In genomic region chr10:13982769-13983381, GRCm38 (mm10) we compare ENCODE assay signal across 8 mouse cellular contexts. TPM values are rescaled to one million over a fixed set of nuclear protein-coding genes. Genes with fewer than 3 reads are reported as not detected.
DNase-seq lines count a peak whose midpoint lies in the region; ATAC-seq and TF ChIP-seq lines count a peak whose summit lies in the region.

No protein-coding gene starts in this region.

- no peak for DNase-seq in ES-E14 (ENCODE audit: low read depth, low spot score)
- DNase-seq in cerebellum, adult 9-10 months, result peak; percentile 57
- peak; percentile 64 to 65 for DNase-seq in frontal cortex, postnatal 10 days (ENCODE audit: low spot score in 2 of 2)
- peak; percentile 75 for DNase-seq in hindbrain, embryonic 11.5 days (ENCODE audit: low spot score)
- DNase-seq in layer of hippocampus, postnatal 25 days (ENCODE audit: extremely low spot score in 1 of 2, low spot score in 1 of 2), result peak; percentile 42 to 47
- DNase-seq in lung, postnatal 10 days, result peak; percentile 88
- DNase-seq in ovary, postnatal 10 days (ENCODE audit: low spot score), result peak; percentile 37
- DNase-seq in thymus, postnatal 0 days (ENCODE audit: low spot score), result peak; percentile 95

- peak overlapping the region; percentile 66 to 74 for H3K4me3 ChIP-seq in ES-E14 (ENCODE audit: insufficient read depth in 1 of 2, low read depth in 1 of 2, low read length in 2 of 2, poor library complexity in 1 of 2, severe bottlenecking in 1 of 2)
- H3K4me3 ChIP-seq in hindbrain, embryonic 11.5 days (ENCODE audit: low read depth, low read length), result peak overlapping the region; percentile 53

- H3K9ac ChIP-seq in ES-E14 (ENCODE audit: insufficient read depth, low read depth, low read length, poor library complexity, severe bottlenecking), result peak overlapping the region; percentile 50
- H3K9ac ChIP-seq in hindbrain, embryonic 11.5 days (ENCODE audit: low read depth, low read length), result peak overlapping the region; percentile 86

- H3K27me3 ChIP-seq in hindbrain, embryonic 11.5 days (ENCODE audit: control insufficient read depth, insufficient read depth, low read length), result no peaks in the 10 kb centered on the region

- no peaks in the 10 kb centered on the region for H3K36me3 ChIP-seq in ES-E14 (ENCODE audit: control insufficient read depth, insufficient read depth, low read length, poor library complexity, severe bottlenecking)
- no peaks in the 10 kb centered on the region for H3K36me3 ChIP-seq in hindbrain, embryonic 11.5 days (ENCODE audit: control insufficient read depth, insufficient read depth, low read length)

- no peaks in the 10 kb centered on the region for H3K9me3 ChIP-seq in ES-E14 (ENCODE audit: control insufficient read depth, insufficient read depth, low read depth, low read length)
- H3K9me3 ChIP-seq in hindbrain, embryonic 11.5 days (ENCODE audit: control insufficient read depth, low read length), result no peaks in the 10 kb centered on the region

- peaks cover 0 to 2% of the 10 kb centered on the region in 2 experiments; a peak in 1 of 4 replicates for H3K4me1 ChIP-seq in ES-E14 (ENCODE audit: control insufficient read depth in 2 of 2, insufficient read depth in 2 of 2, low read length in 2 of 2, poor library complexity in 1 of 2)
- no peaks in the 10 kb centered on the region for H3K4me1 ChIP-seq in hindbrain, embryonic 11.5 days (replicated peaks; ENCODE audit: control insufficient read depth, insufficient read depth, low read length)

- in situ Hi-C loops in ES-E14 (cut with MboI; ENCODE audit: low sequenced_read_pairs in 2 of 2, unreplicated experiment in 2 of 2), result no loop called here

- peak overlapping the region; percentile 87 for H3K4me2 ChIP-seq in hindbrain, embryonic 11.5 days (replicated peaks; ENCODE audit: low read depth, low read length)

- H3K27ac ChIP-seq in ES-E14 (ENCODE audit: insufficient read depth, low read depth, low read length, poor library complexity, severe bottlenecking), result peak overlapping the region; percentile 29; the same call in 1 of the 2 replicates
- peak overlapping the region; percentile 82 for H3K27ac ChIP-seq in hindbrain, embryonic 11.5 days (ENCODE audit: low read depth, low read length)

- WGBS in hindbrain, embryonic 11.5 days, result 1% methylated on average over 34 of the region's 34 CpGs

- peak; percentile 89 for ATAC-seq in hindbrain, embryonic 11.5 days (ENCODE audit: low FRiP score)

TF ChIP-seq in ES-E14, 5 proteins besides CTCF, POLR2A, EP300 and RAD21:
- TF ChIP-seq HCFC1 (IDR thresholded peaks at IDR 0.05; ENCODE audit: borderline replicate concordance, insufficient read depth, low read length), result no peak
- no peak for TF ChIP-seq MAFK (IDR thresholded peaks at IDR 0.05; ENCODE audit: insufficient read depth, low read depth, low read length)
- no peak for TF ChIP-seq ZC3H11A (IDR thresholded peaks at IDR 0.05; ENCODE audit: borderline replicate concordance, low read depth, low read length)
- TF ChIP-seq CHD2 (IDR thresholded peaks at IDR 0.05; ENCODE audit: low read depth, low read length), result no peak
- TF ChIP-seq ZNF384 (IDR thresholded peaks at IDR 0.05; ENCODE audit: low read depth, low read length), result no peak
TF ChIP-seq in ES-E14: peak in this region for 0.

RNA-seq across cellular contexts. Expression of gene Hivep2, which starts 17.0 kb away (rescaled TPM):
- total RNA-seq in ES-E14 (2012; rRNA removed), result 1.2 and 2.3 TPM in 2 replicates
- 6.2 and 8.9 TPM in 2 replicates for polyA plus RNA-seq in hindbrain, embryonic 11.5 days (2014; fragmentation: Nextera tagmentation; extraction: Ambion mirVana)
- total RNA-seq in layer of hippocampus, postnatal 25 days (2021), result 100 to 1,000 TPM; 202 to 236 TPM
- polyA plus RNA-seq in thymus, postnatal 0 days (2015; fragmentation: Nextera tagmentation; extraction: Ambion mirVana), result 13.1 and 14.5 TPM in 2 replicates

Comparison
In these comparisons a context has a peak if more than half of its experiments do, and no peak if none do; other contexts are left out.
1. RNA of gene Hivep2, which starts 17.0 kb away (total RNA-seq): 202 to 236 TPM in layer of hippocampus, postnatal 25 days; 1.2 to 2.3 TPM in ES-E14; every median in the first group is over 10 times any median in the second.